Mouse (Mus musculus) cerebellum, postnatal 14 days (tissue): Measurements from ENCODE around the gene Ap1g1.
A peak's percentile ranks its signal among the peaks of the same experiment; 100 is the strongest.
"Not testable (repeated sequence)": the region's sequence is repeated elsewhere in the genome, so short reads cannot be mapped to it uniquely, and the experiment has no call there.

ENCODE experiments used
- DNase-seq, 2 experiments: peaks; one replicate each; pipeline ENCODE4 v3.0.0; 2021; ENCODE audit warnings: mixed read lengths in 2 of 2

The Ap1g1 gene

DNA sequence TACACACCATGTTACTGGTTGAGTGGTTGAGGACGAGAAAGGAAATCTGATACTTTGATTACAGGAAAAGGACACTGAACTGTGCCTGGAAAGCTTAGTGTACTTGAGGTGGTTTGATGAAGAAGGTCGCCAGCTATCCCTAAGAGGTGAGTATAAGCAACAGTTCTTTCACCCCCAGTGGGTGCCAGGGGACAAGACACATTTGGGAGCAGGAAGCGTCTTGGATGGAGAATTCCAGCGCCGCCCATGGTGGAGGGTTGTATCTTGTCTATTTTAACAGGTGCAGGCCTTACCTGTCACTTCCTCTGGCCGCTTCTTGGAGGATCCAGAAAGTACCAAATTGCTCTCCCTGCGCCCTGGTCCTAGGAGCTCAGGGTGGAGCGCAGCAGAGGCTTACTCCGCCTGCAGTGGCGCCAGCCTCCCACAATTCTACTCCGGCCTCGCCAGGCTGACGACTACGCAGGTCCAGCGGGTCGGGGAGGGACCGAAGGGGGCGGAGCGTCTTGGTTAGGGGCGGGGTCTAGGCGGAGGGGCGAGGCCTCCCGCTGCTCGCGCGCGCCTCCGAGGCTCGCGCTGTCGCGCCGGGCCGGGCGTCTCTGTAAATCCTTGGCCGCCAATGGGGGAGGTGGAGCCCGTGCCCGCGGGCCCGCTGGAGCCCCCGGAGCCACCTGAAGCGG, 89.8 kb downstream of the Ap1g1 start, which contains the start of gene Phlpp2:
Phlpp2 (plus strand) TSS at position 540 of the 677 bp plus-strand sequence.
- DNase-seq: peak; percentile 96 to 97

DNA sequence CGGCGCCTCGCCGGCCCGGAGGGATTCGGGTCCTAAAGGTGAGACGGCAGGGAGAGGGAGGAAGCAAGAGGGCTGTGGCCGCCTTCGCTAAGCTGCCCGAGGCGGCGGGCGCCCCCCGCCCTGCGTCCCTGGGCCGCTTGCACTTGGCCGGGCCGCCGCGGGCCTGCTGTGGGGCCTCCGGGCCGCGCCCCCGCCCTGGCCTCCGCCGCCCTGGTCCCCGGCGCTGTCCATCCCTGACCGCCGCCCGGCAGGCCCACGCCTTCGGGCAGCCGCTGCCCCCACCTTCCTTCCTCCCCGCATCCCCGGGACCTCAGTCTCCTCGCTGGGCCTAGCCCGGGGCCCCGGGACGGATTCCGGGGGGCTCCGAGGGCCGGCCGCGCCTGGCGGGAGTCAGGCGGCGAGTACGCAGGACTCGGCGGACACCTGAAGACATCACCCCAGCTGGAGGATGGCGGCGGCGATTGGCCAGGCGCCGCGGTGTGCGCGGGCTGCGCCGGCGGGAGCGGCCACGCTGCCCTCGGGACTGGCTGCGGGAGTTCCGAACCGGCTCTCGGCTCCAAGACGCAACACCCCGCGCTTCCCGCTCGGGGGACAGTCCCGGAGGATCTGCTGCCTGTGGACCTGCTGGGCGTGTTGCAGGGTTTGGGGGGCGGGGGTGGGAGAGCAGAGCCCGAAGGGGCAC, 90.5 kb downstream of the Ap1g1 start:
- DNase-seq: peak; percentile 62 to 75

DNA sequence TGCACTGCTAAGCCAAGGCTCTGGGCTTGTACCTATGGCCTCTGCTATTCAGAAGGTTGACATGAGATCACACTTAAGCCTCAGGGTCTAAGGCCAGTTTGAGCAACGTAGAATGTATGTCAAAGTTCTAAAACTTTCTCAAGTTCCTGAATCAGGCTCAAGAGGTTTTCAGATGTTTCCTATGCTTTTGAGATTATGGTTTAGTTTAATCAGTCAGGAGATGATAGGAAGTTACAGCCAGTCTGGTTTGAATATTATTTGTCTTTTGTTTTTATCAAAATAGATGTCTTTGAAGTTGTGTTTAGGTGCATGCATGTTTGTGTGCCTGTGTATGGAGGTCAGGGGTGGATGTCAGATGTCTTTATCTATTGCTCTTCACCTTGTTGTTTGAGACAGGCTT, 92.7 kb downstream of the Ap1g1 start:
- DNase-seq: no peak

DNA sequence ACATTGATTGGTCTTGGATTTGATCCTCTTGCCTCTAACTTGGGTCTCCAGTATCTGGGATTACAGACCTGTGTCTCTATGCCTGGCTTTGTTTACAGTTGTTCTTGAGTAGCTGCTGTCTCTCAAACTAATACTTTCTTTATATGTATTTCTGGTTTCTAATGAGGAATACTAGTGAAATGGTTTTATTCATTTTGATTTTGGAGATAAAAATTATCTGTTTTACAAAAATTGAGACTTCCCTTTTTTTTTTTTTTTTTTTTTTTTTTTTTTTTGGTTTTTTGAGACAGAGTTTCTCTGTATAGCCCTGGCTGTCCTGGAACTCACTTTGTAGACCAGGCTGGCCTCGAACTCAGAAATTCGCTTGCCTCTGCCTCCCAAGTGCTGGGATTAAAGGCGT, 95.4 kb downstream of the Ap1g1 start:
- not testable (repeated sequence) for DNase-seq

DNA sequence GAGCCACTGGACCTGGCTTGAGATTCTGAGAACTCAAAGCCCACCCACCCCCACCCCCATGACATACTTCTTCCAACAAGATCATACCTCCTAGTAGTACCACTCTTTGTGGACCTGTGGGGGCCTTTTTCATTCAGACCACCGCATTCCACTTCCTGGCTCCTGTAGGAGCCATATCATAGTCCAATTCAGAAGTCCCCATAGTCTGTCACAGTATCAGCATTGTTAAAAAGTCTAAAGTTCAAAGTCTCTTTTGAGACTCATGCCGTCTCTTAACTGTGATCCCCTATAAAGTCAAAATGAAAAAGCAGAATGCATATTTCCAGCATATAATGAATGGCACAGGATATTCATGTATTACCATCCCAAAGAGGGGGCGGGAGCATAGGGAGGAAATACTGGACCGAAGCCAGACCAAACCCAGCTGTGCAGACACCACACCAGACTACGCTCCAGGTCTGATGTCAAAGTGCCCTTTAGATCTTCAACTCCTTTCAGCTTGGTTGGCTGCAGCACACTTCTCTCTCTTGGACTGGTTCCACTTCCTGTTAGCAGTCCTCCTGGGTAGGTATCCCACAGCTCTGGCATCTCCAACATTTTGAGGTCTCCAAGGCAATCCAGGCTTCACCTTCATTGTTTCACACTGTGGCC, 101.8 kb downstream of the Ap1g1 start:
- DNase-seq: no peak

DNA sequence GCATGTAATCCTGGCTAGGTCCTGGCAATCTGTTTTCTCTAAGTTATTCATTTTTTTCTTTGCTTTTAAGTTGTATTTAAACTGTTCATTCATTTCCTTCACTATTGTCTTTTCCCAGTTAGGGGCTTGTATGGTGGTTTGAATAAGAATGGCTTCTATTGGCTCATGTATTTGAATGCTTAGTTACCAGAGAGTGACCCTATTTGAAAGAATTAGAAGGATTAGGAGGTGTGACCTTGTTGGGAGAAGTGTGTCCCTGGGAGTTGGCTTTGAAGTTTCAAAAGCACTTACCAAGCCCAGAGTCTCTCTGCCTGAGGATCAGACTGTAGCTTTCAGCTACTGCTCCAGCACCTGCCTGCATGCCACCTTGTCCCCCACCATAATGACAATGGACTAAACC, 106.9 kb downstream of the Ap1g1 start:
- DNase-seq: no peak

DNA sequence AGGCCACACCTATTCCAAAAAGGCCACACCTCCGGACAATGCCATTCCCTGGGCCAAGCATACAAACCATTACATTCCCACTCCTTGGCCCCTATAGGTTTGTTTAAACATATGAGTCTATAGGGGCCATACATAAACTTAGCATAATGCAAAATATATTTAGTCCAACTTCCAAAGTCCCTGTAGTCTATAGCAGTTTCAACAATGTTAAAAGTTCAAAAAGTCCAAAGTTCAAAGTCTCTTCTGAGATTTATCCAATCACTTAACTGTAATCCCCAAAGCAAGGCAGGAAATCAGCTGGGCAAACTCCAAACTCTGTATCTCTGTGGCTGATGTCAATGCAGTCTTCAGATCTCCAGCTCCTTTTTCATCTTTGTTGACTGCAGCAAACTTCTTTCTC, 110.9 kb downstream of the Ap1g1 start:
- no peak for DNase-seq

DNA sequence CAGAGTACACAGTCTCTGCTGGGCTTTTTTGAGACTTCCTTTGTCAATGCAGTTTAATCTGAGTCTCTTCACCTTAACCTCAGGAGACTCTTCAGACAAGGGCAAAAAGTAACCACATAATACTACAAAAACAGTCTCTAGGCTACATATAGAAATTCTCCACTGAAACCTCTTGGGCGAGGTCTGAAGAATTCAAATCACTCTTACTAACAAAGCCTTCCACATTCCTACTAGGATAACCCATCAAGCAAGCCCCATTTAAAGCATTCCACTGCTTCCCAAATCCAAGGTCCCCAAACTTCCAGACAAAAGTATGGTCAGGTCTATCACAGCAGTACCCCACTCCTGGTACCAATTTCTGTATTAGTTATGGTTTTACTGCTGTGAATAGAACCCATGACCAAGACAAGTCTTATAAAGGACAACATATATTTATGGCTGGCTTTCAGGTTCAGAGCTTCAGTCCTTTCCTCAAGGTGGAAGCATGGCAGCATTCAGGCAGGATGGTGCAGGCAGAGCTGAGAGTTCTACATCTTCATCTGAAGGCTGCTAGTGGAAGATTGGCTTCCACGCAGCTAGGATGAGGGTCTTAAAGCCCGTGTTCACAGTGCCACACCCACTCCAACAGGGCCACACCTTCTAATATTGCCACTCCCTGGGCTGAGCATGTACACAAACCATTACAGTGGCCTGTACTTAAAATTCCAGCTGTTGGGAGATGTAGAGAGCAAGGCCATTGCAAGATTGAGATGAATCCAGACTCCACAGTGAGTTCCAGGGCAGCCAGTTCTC, 112.6 kb downstream of the Ap1g1 start:
- no peak for DNase-seq

DNA sequence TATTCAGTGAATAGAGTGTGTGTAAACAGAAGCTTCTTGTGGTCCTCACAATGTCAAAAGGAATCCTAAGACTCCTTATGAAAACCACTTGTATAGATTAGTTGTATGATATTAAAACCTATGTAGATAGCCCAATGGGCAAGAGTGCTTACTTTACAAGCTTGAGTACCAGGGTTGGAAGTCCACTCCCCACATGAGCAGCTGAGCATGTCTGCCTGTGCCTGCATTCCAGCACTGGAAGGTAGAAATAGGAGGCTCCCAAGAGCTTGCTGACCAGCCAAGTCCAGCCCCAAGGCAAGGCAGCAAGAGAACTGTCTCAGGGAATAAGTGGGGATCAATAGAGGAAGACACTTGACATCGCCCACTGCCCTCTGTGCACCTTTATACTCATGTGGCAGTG, 116.3 kb downstream of the Ap1g1 start:
- no peak for DNase-seq

DNA sequence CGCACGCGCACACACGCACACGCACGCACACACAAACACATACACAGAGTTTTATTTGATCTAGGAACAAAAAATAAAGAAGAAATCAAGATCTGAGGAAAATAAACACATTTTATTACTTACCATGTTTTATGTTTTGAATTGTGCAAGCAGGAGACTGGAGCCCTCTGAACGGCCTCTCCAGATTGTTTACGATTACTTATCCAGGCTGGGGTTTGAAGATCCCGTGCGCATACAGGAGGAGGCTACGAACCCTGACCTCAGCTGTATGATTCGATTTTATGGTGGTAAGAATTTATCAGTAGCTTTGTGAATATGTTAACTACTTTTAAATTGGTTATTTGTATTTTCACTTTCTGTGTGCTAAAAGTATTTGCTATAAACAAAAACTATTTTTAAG, 117.0 kb downstream of the Ap1g1 start:
- no peak for DNase-seq

DNA sequence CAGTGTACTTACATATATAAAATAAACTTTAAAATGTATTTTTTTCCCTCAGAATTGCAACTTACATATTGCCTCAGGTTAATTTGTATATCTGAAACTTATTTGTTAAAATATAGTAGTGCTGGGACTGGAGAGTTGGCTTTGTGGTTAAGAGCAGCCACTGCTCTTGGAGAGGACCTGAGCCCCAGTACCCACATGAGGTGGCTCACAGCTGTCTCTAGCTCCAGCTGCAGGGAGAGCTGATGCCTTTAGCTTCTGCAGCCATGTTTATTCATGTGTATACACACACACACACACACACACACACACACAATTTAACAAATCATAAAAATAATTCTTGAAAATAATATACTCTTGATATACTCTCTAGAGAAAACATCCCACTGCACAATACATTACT, 124.0 kb downstream of the Ap1g1 start:
- DNase-seq: no peak

DNA sequence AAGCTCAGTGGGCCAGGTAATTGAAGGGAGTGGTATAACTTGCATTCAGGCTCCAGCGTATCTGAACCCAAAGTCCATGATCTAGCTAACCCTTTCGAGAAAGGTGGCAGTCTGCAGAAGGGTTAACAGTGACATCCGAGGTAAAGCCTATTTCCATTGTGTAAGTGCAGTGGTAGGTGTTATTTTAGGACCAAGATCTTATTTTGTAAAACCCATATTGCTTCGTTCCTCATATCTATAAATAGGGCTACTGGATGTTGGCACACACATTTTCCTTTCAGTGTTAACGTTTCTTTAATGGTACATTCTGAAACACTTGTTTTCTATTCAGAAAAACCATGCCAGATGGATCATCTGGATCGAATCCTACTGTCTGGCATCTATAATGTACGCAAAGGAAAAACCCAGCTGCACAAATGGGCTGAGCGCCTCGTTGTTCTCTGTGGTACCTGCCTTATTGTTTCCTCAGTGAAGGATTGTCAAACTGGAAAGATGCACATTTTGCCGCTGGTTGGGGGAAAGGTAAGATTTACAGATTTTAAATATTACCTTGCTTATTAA, 125.6 kb downstream of the Ap1g1 start:
- DNase-seq: no peak

DNA sequence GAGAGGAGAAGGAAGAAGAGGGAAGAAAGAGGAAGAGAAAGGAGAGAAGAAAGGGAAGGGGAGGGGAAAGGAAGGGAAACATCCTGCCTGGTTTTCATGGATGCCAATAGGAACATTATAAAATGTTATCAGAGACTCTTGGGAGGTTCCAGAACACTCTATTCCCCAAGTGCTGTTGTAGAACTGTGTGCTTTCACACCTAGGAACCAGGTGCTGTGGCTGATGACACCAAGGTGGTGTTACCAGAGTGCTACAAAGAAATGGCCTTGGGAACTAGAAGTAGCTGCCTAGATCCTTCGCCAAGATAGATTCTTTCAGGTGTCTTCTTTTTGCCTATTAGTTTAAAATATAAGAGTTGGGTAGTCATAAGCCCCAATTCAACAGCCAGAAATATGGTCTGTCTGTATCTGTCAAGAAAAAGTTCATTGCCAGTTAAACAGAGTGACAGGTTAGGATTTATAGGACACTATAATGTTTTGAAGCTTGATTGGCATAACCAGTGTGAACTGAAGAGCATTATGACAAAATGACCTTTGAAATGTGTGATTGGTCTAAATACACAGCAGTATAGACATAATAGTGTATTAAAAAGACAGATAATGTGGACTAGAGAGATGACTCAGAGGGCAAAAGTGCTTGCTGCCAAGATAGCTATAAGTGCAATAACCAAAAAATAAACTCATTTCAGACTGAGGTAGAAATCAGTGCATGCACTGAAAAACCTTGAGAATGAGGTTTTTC, 126.7 kb downstream of the Ap1g1 start:
- DNase-seq: no peak

DNA sequence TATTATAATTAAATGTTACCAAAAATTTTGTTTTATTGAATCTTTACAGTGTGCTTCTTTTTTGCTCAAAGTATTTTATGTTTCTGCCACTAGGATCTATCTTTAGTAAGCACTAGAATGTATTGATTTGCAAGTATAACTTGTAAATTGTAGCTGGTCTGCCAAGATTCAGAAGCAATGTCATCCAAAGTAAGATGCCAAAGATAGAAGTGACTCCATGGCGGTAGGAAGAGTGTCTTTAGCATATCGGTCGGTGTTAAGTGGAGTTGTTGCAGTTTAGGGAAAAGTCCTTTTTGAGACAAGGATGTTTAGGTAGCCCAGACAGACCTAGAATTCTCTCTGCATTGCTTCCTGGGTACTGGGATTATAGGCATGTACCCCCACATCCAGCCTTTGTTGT, 128.6 kb downstream of the Ap1g1 start:
- no peak for DNase-seq

DNA sequence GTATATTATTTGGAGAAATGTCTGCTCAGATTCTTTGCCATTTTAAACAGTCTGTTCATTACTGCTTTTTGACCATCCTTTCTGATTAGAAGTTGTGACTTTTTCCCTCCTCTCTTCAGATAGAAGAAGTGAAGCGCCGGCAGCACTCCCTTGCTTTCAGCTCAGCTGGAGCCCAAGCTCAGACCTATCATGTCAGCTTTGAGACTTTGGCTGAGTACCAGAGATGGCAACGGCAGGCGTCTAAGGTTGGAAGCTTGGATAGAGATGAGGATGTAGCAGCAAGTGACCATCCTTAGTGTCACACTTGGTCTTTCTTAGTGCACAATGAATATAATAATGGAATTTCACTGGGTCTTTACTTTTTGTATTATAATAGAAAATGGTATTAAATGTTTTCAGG, 129.0 kb downstream of the Ap1g1 start:
- DNase-seq: peak; percentile 38 to 54
